Mouse (Mus musculus) fibroblast of lung, adult 2 months (primary cell): ENCODE results near the gene Ptpdc1.
A peak's percentile ranks its signal among the peaks of the same experiment; 100 is the strongest.

Experiments used
- DNase-seq: peaks from one replicate; pipeline ENCODE4 v3.0.0-alpha.2; 2011; ENCODE audit warnings: low read depth

Gene Ptpdc1

GRCm38 (mm10) chr13:48625433-48626184 is at the start of gene Ptpdc1:
Ptpdc1 (minus strand) TSS chr13:48625664.
- DNase-seq: peak; percentile 84

DNA sequence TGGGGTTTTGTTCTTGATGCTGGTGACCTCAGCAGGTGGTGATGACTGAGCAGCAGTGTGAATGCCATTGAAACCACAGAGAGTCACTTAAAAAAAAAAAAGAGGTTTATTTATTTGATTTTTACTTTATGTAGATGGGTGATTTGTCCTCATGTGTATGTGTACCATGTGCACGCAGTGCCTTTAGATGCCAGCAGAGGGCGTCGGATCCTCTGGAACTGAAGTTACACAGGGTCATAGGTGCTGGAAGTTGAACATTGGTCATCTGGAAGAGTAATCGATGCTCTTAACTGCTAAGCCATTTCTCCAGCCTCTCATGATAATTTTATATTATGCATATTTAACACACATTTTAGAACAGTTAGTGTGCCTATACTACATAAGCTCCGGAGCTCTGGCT is 49.1 kb upstream of the Ptpdc1 start:
- no peak for DNase-seq

DNA sequence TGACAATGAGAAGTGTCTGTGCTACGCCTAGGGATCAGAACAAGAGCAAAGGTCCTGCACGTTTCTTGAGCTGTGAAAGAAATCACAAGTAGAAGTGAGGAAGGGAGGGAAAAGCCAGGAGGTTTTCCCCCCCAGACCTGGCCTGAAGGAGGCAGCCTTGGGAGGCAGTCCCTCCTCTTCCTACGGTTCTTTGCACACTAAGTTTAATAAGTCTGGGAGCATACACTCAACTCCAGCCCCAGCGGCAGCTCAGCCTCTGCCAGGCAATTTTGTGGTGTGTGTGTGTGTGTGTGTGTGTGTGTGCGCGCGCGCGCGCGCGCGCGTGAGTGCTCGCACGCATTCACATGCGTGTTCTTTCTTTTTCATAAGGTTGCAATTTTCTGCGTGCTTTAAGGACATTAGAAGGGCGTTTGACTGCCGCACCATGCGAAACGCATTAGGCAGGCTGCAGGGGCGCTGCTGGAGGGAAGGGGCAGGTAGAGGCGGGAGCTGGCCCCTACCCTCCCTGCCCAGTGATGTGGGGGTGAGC is 46.9 kb upstream of the Ptpdc1 start:
- DNase-seq: no peak

DNA sequence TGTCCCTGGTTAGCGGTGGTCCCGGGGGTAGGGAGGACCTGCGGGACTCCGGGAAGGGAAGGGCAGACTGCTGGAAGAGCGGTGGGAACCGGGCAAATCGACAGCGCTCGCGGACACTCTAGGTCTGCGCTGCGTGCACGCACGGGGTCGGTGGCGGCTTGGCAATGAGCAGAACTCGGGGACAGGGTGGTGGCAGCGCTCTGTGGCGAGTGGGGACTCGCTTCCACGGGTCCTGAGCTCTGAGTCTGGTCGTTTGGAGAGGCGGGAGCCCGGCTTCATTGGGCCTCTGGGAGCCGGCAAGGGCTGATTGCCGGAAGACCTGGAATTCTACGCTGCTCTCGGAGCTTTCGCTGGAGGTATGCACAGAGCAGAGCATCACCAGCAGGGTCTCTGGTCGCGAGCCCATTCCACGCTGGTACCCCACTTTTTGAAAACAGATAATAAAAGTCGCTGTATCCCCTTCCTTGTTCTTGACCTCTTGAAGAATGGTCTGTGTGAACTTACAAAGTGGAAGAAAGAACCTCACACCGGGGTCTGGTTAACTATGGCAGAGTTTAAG is 43.6 kb upstream of the Ptpdc1 start:
- no peak for DNase-seq

GRCm38 (mm10) chr13:48668091-48668975 is 42.9 kb upstream of the Ptpdc1 start:
- DNase-seq: no peak

DNA sequence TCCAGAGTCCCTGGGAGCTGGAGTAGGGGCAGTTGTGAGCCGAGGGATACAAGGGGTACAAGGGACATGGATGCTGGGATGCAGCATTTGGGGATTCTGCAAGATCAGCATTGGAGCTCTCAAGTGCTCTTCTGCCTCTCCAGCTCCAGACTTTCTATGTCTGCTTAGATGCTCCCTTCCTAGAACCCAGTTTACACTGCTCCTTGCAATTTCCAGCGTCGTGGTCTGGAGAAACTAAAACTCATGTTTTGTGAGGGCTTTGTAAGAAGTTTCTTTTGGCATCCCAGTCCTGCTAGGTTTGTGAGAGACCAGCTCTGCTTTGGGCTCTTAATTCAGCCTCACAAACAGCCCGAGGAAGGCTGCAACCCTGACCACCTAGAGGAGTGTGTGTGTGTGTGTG is 42.0 kb upstream of the Ptpdc1 start:
- no peak for DNase-seq

DNA sequence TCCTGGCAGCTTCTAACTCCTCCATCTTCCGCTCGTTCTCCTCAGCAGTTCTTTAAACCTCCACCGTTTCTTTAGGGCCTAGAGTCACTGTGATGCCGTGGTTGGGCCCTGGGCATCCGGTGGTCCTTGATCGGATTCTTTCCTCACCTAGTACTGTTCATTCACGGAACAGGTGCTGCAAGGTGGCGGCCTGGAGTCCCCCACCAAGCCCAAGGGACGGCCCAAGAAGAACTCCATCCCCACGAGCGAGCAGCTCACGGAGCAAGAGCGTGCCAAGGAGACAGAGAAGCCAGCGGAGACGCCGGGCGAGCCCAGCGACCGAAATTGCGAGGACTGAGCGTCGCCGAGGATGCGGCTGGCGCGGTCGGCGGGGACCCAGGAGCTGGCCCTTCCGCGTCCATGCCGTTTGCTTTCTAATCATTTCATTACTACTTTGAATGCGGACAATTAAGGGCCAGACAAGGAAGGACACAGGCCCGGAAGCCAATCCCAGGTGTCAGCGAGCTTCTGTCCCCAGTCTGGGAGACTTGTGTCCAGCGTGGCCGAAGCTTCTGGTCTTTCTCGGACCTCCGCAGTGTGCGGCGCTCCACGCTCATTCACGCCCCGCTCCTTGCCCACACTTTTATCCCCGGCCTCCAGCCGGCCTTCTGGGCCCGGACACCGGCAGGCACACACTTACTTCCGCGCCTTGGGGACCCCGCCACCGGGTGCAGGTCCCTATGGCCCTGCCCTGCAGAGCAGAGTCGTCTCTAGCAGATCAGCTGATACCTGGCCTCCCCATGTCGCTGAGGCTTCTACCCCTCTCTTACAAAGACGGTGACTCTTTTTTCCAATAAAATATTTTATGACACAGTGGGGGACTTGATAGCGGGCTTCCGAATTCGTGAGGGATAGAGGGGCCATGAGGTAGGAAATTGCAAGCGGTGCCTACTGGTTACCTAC is 40.5 kb upstream of the Ptpdc1 start:
- no peak for DNase-seq

- no peak for DNase-seq
Measured at GRCm38 (mm10) chr13:48664916-48665655, 39.6 kb upstream of the Ptpdc1 start.

DNA sequence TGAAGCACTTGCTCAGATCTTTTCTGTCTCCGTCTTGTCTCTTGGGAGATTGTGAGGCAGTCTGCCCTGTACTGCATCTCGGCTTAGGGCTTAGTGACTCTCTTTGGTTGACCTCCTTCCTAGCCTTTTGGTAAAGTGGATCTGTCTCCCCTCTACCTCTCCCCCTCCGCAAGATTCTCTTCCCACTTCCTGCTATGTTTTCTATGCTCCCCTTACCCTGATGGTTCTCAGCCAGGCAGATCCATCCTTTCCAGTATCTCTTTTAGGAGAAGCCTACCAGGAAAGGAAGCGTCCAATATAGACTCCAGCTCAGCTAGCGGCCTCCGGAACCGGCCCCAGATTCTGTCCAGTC is 38.5 kb upstream of the Ptpdc1 start:
- DNase-seq: no peak

DNA sequence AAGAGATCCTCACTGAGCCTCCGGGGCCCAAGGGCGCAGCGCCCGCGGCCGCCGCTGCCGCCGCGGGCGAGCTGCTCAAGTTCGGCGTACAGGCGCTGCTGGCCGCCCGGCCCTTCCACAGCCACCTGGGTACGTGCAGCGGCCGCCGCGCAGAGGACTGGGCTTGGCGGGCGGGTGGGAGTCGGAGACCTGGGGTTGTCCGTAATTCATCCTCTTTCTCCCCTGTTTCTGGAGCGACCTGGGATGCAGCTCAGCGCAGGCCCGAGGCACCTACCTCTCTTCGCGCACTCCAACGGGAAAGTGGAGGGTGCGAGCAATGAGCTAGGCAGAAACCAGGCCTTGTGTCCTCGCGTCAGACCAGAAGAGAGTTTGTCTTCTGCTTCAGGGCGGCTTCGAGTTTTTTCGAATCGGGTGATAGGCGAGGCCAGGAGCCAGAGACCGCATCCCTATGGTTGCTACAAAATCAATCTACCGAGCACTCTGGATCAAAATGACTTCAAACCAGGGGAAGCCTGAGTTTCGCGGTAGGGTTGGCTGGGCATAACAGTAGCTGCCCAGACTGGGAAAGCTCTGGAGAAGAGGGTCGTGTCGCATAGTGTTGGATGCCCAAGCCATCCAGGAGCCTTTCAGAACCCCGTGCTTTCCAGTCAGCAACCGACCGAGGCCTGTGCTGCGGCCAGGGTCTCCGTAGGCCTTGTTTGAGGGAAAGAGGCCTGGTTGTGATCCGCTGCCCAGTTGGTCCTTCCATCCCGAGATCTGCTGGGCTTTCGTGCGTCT is 37.9 kb upstream of the Ptpdc1 start:
- DNase-seq: no peak

DNA sequence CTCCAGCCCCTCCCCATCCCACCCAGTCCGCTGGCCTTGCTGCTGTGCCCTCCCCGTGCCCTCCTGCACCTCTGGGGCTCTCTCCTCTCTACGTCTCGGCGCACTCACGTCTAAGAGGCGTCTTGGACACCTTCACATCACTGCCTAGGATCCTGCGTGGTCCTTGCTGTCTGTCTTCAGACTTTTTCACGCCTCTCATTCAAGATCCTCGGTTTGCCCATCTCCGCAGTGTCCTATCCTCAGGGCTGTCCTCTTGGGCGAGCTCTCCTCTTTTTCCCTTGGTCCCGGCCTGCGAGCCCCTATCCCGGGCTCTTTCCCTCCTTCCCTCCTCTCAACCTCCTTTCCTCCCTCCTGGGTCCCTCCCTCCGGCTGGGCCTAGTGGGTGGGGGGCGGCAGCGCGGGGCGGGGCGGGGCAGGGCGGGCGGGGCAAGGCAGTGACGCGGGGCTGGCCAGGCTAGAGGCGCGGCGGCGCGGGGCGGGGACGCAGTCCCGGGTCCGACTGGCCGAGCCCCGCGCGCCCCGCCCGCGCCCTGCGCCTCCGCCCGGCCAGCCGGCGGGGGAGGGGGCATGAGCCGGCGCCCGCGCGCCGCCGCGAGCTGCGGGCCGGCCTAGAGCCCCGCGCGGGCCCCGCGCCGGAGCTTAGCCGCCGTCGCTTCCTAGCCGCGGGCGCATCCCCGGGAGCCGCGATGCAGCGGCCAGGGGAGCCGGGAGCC is 37.1 kb upstream of the Ptpdc1 start, which contains the start of gene Barx1:
Gene Barx1, plus strand, starts transcription at position 568 of the 713 bp plus-strand sequence.
- no peak for DNase-seq

DNA sequence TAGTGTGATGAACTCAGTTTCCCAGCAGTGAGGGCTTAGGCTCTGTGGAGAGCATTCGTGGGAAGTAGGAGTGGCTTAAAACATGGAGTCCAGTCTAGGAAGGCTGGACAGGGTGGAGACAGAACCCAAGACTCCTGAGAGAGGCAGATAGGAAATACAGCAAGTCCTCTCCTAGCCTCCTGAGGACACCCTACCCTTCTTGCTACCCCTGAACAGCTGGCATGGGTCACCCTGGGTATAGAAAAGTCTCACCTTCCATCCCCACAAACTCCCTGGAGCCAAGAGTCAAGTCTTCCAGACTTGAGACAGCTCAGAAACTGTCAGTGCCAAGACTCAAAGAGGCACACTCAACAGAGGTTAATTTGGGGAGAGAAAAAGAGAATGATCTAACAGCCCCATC is 36.1 kb upstream of the Ptpdc1 start:
- DNase-seq: no peak

GRCm38 (mm10) chr13:48660741-48661140 is 35.3 kb upstream of the Ptpdc1 start:
- DNase-seq: no peak

DNA sequence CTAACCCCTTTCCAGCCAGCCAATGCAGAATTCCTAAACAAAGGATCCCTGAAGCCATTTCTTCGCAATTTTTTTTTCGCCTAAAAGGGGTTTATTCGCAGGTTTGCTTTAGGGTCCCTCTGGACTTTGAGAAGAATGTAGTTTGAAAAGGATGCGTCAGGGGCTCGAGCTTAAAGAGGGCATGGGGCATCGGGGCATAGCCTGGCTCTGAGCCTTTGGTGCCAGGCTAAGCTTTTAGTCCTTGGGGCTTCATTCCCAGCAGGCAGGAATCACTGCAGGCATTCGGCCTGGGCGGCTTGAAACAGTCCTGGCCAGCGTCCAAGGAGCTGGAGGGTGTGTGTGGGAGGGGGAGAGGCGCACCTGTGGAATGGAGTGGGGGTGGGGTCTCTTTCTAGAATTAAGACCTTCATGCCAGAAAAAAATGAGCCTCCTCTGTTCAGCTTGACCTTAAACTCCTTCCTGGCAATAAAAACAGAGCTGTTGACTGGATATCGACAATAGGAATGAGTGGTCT is 34.8 kb upstream of the Ptpdc1 start:
- no peak for DNase-seq

DNA sequence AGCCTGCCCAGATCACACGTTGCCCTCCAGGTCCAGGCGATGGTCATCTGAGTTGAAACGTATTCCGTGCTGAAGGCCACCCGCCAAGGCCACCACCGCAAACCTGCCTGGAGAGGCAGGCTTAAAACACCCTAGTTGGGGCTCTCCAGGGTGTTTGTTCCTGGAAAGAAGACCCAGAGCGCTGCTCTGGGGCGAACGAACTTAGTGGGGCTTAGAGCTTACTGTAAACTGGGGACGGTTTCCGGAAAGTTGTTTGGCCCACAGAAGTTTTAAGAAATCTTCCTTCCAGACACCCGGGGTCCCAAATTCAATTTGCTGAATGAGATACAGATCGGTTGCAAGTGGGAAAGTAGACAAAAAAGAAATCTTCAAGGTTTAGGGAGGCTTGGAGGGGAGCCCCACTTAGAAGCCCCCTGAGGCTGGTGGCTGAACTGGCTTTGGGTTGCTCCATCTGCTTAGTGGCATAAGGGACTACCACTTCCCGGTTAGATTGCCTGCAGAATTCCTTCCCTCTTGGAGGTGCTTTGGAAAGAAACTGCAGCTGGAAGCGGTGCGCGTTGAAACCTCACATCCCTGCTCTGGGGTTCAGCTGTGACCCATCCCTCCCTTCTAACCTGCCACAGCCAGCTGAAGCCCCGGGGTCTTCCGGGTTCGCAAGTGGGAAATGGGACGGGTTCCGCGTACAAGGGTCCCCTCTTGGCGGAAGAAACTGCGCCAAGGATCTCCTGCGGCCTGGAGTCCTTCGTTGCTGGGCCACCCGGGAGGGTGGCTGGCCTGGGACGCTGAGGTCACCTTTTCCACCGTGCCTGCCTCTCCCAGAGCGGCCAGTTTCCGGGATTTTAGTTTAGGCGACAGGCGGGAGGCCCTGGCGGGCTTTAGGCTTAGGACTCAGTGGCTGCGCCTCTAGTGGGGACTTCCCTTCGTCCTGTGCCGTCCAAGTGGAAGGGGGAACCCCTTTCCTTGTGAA is 34.1 kb upstream of the Ptpdc1 start:
- no peak for DNase-seq

DNA sequence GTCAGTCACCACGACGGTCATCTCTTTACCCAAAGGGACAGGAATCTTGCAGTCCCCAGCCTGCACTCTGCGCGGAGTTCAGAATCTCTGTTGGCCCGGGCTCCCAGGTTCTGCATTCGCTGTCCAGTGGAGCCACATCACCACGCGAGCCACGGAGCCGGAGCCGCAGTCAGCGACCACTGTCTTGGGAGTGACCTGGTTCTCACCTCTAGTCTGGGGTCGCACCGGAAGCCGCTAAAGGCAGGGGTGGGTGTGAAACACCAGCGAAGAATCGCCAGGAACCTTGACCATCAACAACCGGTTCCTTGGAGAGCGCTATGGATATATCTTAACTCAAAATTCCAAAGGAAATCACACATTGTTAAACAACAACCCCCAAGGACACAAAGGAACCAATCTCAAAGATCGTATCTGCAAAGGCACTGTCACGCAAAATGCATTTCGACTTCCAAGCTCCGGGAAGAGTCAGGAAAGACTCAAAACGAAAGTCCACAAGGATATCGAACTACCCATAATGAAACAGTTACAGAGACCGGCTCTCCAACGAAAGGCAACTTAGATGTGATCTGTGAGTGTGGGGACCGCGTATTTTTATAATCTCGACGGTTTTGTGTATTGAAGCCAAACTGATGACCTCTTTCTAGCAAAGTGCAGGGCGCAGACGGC is 33.3 kb upstream of the Ptpdc1 start:
- no peak for DNase-seq

GRCm38 (mm10) chr13:48657791-48658190 is 32.3 kb upstream of the Ptpdc1 start:
- DNase-seq: no peak
